Comparison of ENCODE assay signal across 8 mouse cellular contexts in the genomic region with DNA sequence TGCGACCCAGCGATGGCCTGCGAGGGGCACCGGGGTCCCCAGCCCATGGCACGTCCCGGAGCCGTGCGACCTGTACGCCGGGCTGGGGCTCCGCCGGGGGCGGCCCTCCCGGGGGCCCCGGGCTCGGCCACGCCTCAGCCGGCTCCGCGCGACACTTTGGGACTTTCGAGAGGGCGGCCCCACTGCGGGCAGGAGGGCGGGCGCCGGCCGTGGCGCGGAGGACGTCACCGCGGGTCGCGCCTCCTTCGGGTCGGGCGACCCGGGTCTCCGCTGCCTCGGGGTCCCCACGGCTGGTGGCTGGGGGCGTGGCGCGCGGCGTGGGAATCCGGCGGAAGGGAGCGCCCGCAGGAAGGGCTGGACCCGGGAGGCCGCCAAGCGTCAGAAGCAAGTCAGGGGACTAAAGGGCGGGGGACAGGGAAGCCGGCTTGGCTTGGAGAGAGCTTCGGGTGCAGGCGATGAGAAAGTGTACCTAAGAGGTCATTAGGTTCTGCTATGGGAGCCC.
DNase-seq lines count a peak whose midpoint lies in the region; ATAC-seq lines count a peak whose summit lies in the region.

No protein-coding gene starts in this region.

- peak overlapping the region; percentile 93 for H3K4me2 ChIP-seq in heart, embryonic 14.5 days (ENCODE audit: low read length)
- H3K4me2 ChIP-seq in intestine, embryonic 14.5 days (ENCODE audit: low read length), result peak overlapping the region; percentile 92
- peak overlapping the region; percentile 99 for H3K4me2 ChIP-seq in neural tube, embryonic 14.5 days (ENCODE audit: low read depth, low read length)

- no peaks in the 10 kb centered on the region for H3K9me3 ChIP-seq in heart, embryonic 14.5 days (ENCODE audit: control insufficient read depth, low read length)
- no peaks in the 10 kb centered on the region for H3K9me3 ChIP-seq in intestine, embryonic 14.5 days (ENCODE audit: control insufficient read depth, low read length)
- H3K9me3 ChIP-seq in neural tube, embryonic 14.5 days (ENCODE audit: control insufficient read depth, low read length), result no peaks in the 10 kb centered on the region

- DNase-seq in heart, postnatal 14 days, result no peak
- peak; percentile 11 for DNase-seq in thymus, postnatal 4 days
- DNase-seq in thymus, adult 18-20 months, result no peak
- DNase-seq in intestine, embryonic 14.5 days (ENCODE audit: low spot score), result no peak
- no peak for DNase-seq in frontal cortex, adult 2 months (ENCODE audit: extremely low spot score in 1 of 2, low spot score in 1 of 2)
- DNase-seq in gastrocnemius, postnatal 36 days, result no peak

- H3K27ac ChIP-seq in heart, embryonic 14.5 days (replicated peaks in 1 of 2; ENCODE audit: control insufficient read depth in 1 of 2, insufficient read depth in 1 of 2, low read depth in 2 of 2, low read length in 2 of 2), result no peak overlapping the region
- no peak overlapping the region for H3K27ac ChIP-seq in intestine, embryonic 14.5 days (ENCODE audit: low read depth)
- H3K27ac ChIP-seq in neural tube, embryonic 14.5 days (ENCODE audit: low read depth, low read length), result no peak overlapping the region

- peak overlapping the region; percentile 47 to 53 for H3K4me3 ChIP-seq in heart, embryonic 14.5 days (ENCODE audit: control insufficient read depth in 1 of 2, insufficient read depth in 1 of 2, low read depth in 1 of 2, low read length in 2 of 2)
- peak overlapping the region; percentile 45 for H3K4me3 ChIP-seq in intestine, embryonic 14.5 days (ENCODE audit: low read depth, low read length)
- H3K4me3 ChIP-seq in neural tube, embryonic 14.5 days (ENCODE audit: low read depth, low read length), result peak overlapping the region; percentile 61

- under 1% methylated on average over 58 of the region's 58 CpGs for WGBS in heart, embryonic 14.5 days
- under 1% methylated on average over 58 of the region's 58 CpGs for WGBS in intestine, embryonic 14.5 days
- WGBS in neural tube, embryonic 14.5 days, result under 1% methylated on average over 51 of the region's 58 CpGs

- intact Hi-C loops in heart, postnatal 14 days (cut with DNase I), result no loop called here
- intact Hi-C loops in gastrocnemius, postnatal 36 days (cut with DNase I), result no loop called here

- peaks cover 4 to 10% of the 10 kb centered on the region in 2 experiments; a peak in 2 of 4 replicates for H3K4me1 ChIP-seq in heart, embryonic 14.5 days (ENCODE audit: control insufficient read depth in 2 of 2, insufficient read depth in 2 of 2, low read length in 2 of 2)
- 0 out of 2 replicates have a peak, but pooled peaks cover 5% of the 10 kb centered on the region for H3K4me1 ChIP-seq in intestine, embryonic 14.5 days (replicated peaks; ENCODE audit: control insufficient read depth, insufficient read depth, low read length)
- H3K4me1 ChIP-seq in neural tube, embryonic 14.5 days (ENCODE audit: control insufficient read depth, insufficient read depth, low read length), result 0 out of 2 replicates have a peak, but pooled peaks cover 4% of the 10 kb centered on the region

- 0 out of 2 replicates have a peak, but pooled peaks have one; percentile 50 for ATAC-seq in heart, embryonic 14.5 days (ENCODE audit: insufficient number of reproducible peaks, insufficient read depth, low FRiP score, low read depth)
- ATAC-seq in intestine, embryonic 14.5 days (replicated peaks; ENCODE audit: low FRiP score, low TSS enrichment, low read depth), result 0 out of 2 replicates have a peak, but pooled peaks have one; percentile 36
- peak; percentile 80 for ATAC-seq in neural tube, embryonic 14.5 days (ENCODE audit: low read depth)

- H3K9ac ChIP-seq in heart, embryonic 14.5 days (ENCODE audit: low read length), result no peak overlapping the region
- no peak overlapping the region for H3K9ac ChIP-seq in intestine, embryonic 14.5 days (ENCODE audit: low read length)
- H3K9ac ChIP-seq in neural tube, embryonic 14.5 days (replicated peaks; ENCODE audit: low read depth, low read length), result peak overlapping the region; percentile 51

- H3K36me3 ChIP-seq in heart, embryonic 14.5 days (ENCODE audit: control insufficient read depth, insufficient read depth, low read length), result no peaks in the 10 kb centered on the region
- H3K36me3 ChIP-seq in intestine, embryonic 14.5 days (ENCODE audit: control insufficient read depth, insufficient read depth, low read length), result no peaks in the 10 kb centered on the region
- H3K36me3 ChIP-seq in neural tube, embryonic 14.5 days (ENCODE audit: control insufficient read depth, insufficient read depth, low read length), result no peaks in the 10 kb centered on the region

- peaks cover 23% of the 10 kb centered on the region for H3K27me3 ChIP-seq in heart, embryonic 14.5 days (ENCODE audit: control insufficient read depth, insufficient read depth, low read length)
- H3K27me3 ChIP-seq in intestine, embryonic 14.5 days (replicated peaks; ENCODE audit: control insufficient read depth, insufficient read depth, low read length), result peaks cover 33% of the 10 kb centered on the region
- peaks cover 19% of the 10 kb centered on the region for H3K27me3 ChIP-seq in neural tube, embryonic 14.5 days (ENCODE audit: control insufficient read depth, insufficient read depth, low read length)
